In genomic region chr7:91601307-91601706, GRCm38 (mm10) we compare ENCODE assay signal across 10 mouse cellular contexts.
DNase-seq lines count a peak whose midpoint lies in the region; ATAC-seq and TF ChIP-seq lines count a peak whose summit lies in the region.
"Had no signal": no experiment of that assay in that cellular context is flagged by ENCODE, and none has a peak within 500 bp of the region (broad histone marks: within the 10 kb centered on the region; RNA-seq: fewer than 3 reads in every experiment).

No protein-coding gene starts in this region.

- no peaks in the 10 kb centered on the region for H3K9me3 ChIP-seq in lung, embryonic 14.5 days (ENCODE audit: low read depth, low read length)
- H3K9me3 ChIP-seq: midbrain, embryonic 13.5 days had no signal

- H3K4me2 ChIP-seq in lung, embryonic 14.5 days, result no peak overlapping the region
- H3K4me2 ChIP-seq: midbrain, embryonic 13.5 days had no signal

- no peaks in the 10 kb centered on the region for H3K27me3 ChIP-seq in lung, embryonic 14.5 days (ENCODE audit: insufficient read depth, low read length)
- H3K27me3 ChIP-seq: midbrain, embryonic 13.5 days had no signal

- peak; percentile 52 for TF ChIP-seq CTCF in lung, embryonic 14.5 days (IDR thresholded peaks at IDR 0.05; ENCODE audit: low read depth)

- ATAC-seq in lung, embryonic 14.5 days (ENCODE audit: insufficient read depth), result no peak
- no peak for ATAC-seq in CD4-positive, CD25-positive, alpha-beta regulatory T cell, adult 4 months
- ATAC-seq: midbrain, embryonic 13.5 days had no signal

- no peaks in the 10 kb centered on the region for H3K36me3 ChIP-seq in lung, embryonic 14.5 days (ENCODE audit: insufficient read depth)
- H3K36me3 ChIP-seq: midbrain, embryonic 13.5 days had no signal

- H3K4me1 ChIP-seq in lung, embryonic 14.5 days (ENCODE audit: insufficient read depth), result no peaks in the 10 kb centered on the region
- H3K4me1 ChIP-seq: midbrain, embryonic 13.5 days had no signal

- peak; percentile 32 for DNase-seq in embryo, embryonic 10 days (ENCODE audit: low spot score)
- no peak for DNase-seq in embryo, embryonic 9.5 days (ENCODE audit: extremely low spot score)
- peak; percentile 51 for DNase-seq in lung, embryonic 14.5 days
- DNase-seq in lung, postnatal 4 days, result no peak
- peak; percentile 39 for DNase-seq in embryo, embryonic 11 days
- DNase-seq in retina, postnatal 7 days (ENCODE audit: low read depth, low spot score), result peak; percentile 5
- no peak for DNase-seq in urinary bladder, postnatal 10 days (ENCODE audit: low spot score)
- DNase-seq: right cerebral cortex, adult 18-20 months had no signal

- no peak overlapping the region for H3K27ac ChIP-seq in lung, embryonic 14.5 days (ENCODE audit: low read depth)
- H3K27ac ChIP-seq: midbrain, embryonic 13.5 days had no signal

- H3K4me3 ChIP-seq in lung, embryonic 14.5 days (ENCODE audit: low read depth, low read length), result no peak overlapping the region
- H3K4me3 ChIP-seq: midbrain, embryonic 13.5 days had no signal

- no peak overlapping the region for H3K9ac ChIP-seq in lung, embryonic 14.5 days
- H3K9ac ChIP-seq: midbrain, embryonic 13.5 days had no signal

Comparison
In these comparisons a context has a peak if more than half of its experiments do, and no peak if none do; other contexts are left out.
1. DNase-seq: peak in embryo, embryonic 10 days (single experiment), lung, embryonic 14.5 days (single experiment), embryo, embryonic 11 days (single experiment) and retina, postnatal 7 days (single experiment); none in embryo, embryonic 9.5 days (single experiment), lung, postnatal 4 days (0 of 2) and urinary bladder, postnatal 10 days (single experiment).